Mouse (Mus musculus) ES-Bruce4 (cell line): ENCODE data around the gene Fhl2.

Experiments used
- CTCF ChIP-seq: IDR thresholded peaks from one replicate; pipeline ENCODE4 v1.8.1; 2011; ENCODE audit warnings: low read depth, low read length
- POLR2A ChIP-seq: IDR thresholded peaks from one replicate; pipeline ENCODE4 v1.8.1; 2011; ENCODE audit warnings: low read length; ENCODE audit not compliant: insufficient read depth

- TF ChIP-seq CTCF (no peak), POLR2A (no peak)
Observed at GRCm38 (mm10) chr1:43150225-43150624, 46.6 kb downstream of the Fhl2 start.
